15 mouse cellular contexts compared by ENCODE assay signal in genomic region chr17:6013079-6013478, GRCm38 (mm10).
"Had no signal": no experiment of that assay in that cellular context is flagged by ENCODE, and none has a peak within 500 bp of the region (broad histone marks: within the 10 kb centered on the region; RNA-seq: fewer than 3 reads in every experiment).

No protein-coding gene starts in this region.

- H3K27me3 ChIP-seq: neural tube, embryonic 15.5 days; stomach, embryonic 15.5 days had no signal

- H3K9me3 ChIP-seq: neural tube, embryonic 15.5 days; stomach, embryonic 15.5 days had no signal

- H3K4me2 ChIP-seq: neural tube, embryonic 15.5 days; stomach, embryonic 15.5 days had no signal

- H3K36me3 ChIP-seq: neural tube, embryonic 15.5 days had no signal

- H3K9ac ChIP-seq: neural tube, embryonic 15.5 days; stomach, embryonic 15.5 days had no signal

- DNase-seq: retina, postnatal 1 day; right cerebral cortex, adult 18-20 months; right cerebral cortex, postnatal 14 days; right cerebral cortex, postnatal 25 days; right cerebral cortex, postnatal 4 days; spleen, adult 18-20 months; thymus, adult 18-20 months; thymus, adult 2 months; thymus, postnatal 14 days; thymus, postnatal 25 days; thymus, postnatal 36 days; thymus, postnatal 4 days had no signal

- H3K27ac ChIP-seq: neural tube, embryonic 15.5 days; stomach, embryonic 15.5 days; stomach, postnatal 0 days had no signal

- H3K4me3 ChIP-seq: neural tube, embryonic 15.5 days; stomach, embryonic 15.5 days had no signal
